Mouse (Mus musculus) adrenal gland, postnatal 10 days (tissue): ENCODE results near the gene Myo3b. TPM values are rescaled to one million over a fixed set of nuclear protein-coding genes. Genes with fewer than 3 reads are reported as not detected.

Source experiments
- DNase-seq: peaks from one replicate; pipeline ENCODE4 v3.0.0; 2021; ENCODE audit warnings: mixed read lengths
- total RNA-seq, 2 experiments: library from RNA; stranded (reverse); gene quantifications; 2 replicates each; pipeline ENCODE4 v1.2.3; 2021

Gene Myo3b
- total RNA-seq, 2 experiments from 2014 or later, result not detected

GRCm38 (mm10) chr2:70456205-70456604, 417.3 kb downstream of the Myo3b start:
- no peak for DNase-seq

- no peak for DNase-seq
Measured at GRCm38 (mm10) chr2:70463606-70464005, 424.7 kb downstream of the Myo3b start.

DNA sequence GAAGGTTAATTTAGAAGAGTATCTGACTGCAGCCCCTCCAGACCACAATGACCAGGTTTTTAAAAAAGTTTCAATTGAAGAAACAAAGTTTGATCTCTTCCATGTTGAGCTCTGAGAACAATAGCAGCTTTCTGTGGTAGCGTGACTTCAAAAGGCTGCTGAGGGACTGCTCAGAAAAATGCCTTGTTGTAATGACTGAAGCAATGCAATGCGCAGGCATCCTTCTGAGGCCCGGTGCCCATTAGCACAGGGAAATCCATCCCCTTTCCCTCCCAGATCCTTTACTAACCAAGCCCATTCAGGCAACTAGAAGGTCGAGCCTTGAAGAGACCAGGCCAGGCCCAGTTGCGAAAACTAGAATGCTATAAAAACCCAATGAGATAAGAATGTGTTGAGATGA, 432.2 kb downstream of the Myo3b start:
- no peak for DNase-seq

- DNase-seq, result peak; percentile 60
Measured at GRCm38 (mm10) chr2:70471861-70472620, 433.1 kb downstream of the Myo3b start.

Other genes starting within 250 kb of the Myo3b start
- 1 to 10 TPM; 1.3 to 1.9 TPM for gene Ccdc173, start 249.6 kb upstream of the Myo3b start, total RNA-seq
- 10 to 100 TPM; 15.8 to 18.1 TPM for gene Phospho2, start 249.5 kb upstream of the Myo3b start, total RNA-seq
- gene Klhl23, start 217.2 kb upstream of the Myo3b start, total RNA-seq, result 10 to 100 TPM; 10.1 to 15.3 TPM
- 100 to 1,000 TPM; 151 to 160 TPM for gene Ssb, start 177.6 kb upstream of the Myo3b start, total RNA-seq
- gene Mettl5, start 153.5 kb upstream of the Myo3b start, total RNA-seq, result 10 to 100 TPM; 22.6 to 28.9 TPM
- 10 to 100 TPM; 67.0 to 84.1 TPM for gene Ubr3, start 141.9 kb upstream of the Myo3b start, total RNA-seq